Mouse (Mus musculus) CD8-positive naive resting alpha-beta T cell, adult 2 months (primary cell): Measurements from ENCODE around the gene Appbp2.
"Not testable (repeated sequence)": the region's sequence is repeated elsewhere in the genome, so short reads cannot be mapped to it uniquely, and the experiment has no call there.

Experiments used
- DNase-seq, 2 experiments: peaks; one replicate each; pipeline ENCODE4 v3.0.0; 2022; ENCODE audit warnings: low read depth in 2 of 2, low spot score in 2 of 2

Gene Appbp2

DNA sequence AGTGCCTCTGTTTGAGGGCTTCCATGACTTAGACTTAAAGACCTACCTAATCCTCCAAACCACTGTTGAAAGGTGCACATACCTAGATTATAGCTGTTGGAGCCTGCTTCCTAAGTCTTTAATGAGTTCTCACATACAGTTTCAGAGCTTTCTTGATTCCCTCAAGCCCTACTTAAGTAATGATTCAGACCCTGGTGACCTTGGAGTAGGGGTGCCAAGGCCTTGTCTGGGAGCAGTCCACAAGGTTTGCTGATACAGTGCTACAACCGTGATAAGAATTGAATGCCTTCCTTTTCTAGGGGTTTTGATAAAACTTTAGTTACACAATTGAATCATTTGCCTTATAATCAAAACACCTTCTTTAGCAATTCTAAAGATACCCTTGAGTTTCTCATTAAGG, 67.4 kb downstream of the Appbp2 start:
- no peak for DNase-seq

DNA sequence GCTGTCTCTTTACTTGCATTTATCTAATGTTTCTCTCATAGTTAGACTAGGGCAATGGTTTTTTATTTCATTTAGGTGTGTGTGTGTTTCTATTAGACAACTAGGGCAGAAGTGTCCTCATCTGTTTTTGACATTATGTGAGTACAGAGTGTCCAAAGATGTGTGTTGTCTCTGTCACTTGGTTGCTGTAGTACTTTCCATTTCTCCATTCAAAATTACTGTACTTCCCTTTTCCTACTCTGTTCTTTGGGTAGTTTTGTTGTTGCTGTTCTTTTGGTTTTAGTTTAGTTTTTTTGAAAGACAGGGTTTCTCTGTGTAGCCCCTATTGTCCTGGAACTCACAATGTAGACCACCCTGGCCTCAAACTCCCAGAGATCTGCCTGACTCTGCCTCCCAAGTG, 70.6 kb downstream of the Appbp2 start:
- DNase-seq = no peak

DNA sequence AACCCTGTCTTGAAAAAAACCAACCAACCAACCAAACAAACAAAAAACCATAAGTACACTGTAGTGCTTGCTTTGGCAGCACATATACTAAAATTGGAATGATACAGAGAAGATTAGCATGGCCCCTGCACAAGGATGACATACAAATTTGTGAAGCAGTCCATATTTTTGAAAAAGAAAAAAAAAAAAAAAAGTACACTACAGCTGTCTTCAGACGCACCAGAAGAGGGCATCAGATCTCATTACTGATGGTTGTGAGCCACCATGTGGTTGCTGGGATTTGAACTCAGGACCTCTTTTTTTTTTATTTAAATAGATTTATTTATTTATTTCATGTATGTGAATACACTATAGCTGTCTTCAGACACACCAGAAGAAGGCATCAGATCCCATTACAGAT, 71.9 kb downstream of the Appbp2 start:
- not testable (repeated sequence) for DNase-seq

DNA sequence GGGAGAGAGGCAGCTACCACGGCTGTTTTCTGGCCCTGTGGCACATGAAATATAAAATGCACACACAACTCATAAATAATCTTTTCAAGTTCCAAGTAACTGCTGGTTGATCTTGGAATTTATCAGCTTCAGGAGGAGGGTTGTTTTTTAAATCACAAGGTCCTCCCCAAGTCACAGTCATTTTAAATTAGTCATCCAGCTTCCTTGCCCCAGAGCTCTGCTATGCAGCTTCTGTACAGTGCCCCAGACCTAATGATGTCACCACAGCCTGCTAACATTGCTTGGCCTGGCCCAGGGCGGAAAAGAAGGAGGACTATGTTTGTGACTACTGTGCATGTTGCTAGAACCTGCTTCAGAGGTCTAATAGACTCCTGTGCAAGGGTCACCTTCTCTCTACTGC, 77.6 kb downstream of the Appbp2 start:
- DNase-seq = no peak

DNA sequence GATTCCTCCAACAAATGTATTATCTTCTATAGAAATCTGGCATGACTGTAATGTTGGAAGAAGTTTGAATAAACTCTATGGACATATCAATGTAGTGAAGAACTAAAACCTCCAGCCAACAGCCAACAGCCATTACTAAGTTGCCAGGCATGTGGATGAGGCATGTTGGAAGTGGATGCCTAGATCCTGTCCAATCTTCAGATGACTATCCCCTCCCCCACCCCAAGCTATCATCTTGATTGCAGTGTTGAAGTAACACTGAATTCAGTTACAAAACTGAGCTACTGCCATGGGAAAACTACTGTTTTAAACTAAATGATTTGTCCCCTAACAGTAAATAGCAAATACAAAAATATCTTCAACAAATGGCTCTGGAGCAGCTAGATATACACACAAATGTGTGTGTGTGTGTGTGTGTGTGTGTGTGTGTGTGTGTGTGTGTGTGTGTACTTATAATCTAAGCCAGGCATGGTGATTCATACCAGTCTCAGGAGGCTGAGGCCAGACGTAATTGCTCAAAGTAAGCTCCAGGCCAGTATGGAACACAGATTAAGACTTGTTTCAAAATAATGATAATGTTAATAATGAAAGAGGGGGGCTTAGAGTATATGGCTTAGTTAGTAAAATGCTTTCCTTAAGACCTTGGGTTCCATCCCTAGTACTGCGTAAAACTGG, 82.5 kb downstream of the Appbp2 start:
- no peak for DNase-seq

DNA sequence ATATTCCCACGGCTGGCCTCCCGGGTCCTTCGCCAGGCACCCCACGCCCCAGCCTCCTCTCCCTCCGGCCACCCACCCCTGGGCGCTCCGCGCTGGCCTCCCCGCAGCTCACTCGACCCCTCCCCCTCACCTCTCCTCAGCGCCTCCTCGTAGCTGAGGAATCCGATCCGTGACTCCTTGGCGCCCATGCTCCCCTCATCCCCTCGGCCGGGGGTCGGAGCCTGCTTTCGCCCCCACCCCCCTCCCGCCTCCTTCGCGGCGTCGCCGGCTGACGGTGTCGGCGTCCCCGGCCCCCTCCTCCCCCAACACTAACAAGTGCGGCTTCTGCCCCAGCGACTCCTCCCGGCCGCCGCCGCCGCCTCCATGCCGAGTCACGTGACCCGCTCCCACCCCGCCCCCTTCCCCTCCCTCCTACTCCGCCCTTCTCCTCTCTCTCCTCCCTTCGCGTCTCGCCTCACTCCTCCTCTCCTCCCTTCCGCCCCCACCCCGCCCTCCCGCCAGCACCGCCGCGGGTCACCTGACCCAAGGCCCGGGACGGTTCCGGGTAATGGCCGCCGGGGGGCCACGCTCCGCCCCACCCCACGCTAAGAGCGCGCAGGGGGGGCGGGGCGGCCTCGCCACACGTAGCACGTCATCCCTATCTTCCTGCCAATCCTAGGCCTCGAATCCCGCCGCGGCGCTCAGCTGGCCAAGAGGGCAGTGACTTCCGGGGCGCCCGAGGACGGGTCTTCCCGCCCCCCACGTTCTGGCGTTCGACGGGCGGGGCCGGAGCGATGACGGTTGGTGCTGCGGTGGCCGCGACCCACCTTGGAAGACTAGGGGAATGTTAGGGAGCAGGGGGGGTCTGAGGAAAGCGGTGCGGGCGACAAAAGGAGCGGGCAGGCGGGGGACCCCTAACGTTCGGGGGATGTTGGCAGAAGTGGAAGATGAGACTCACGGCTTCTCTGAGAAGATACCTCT, 95.1 kb downstream of the Appbp2 start, which contains the start of gene Usp32:
Gene Usp32, minus strand, starts transcription at position 581 of the 960 bp plus-strand sequence.
- DNase-seq = peak; percentile 92 to 93

DNA sequence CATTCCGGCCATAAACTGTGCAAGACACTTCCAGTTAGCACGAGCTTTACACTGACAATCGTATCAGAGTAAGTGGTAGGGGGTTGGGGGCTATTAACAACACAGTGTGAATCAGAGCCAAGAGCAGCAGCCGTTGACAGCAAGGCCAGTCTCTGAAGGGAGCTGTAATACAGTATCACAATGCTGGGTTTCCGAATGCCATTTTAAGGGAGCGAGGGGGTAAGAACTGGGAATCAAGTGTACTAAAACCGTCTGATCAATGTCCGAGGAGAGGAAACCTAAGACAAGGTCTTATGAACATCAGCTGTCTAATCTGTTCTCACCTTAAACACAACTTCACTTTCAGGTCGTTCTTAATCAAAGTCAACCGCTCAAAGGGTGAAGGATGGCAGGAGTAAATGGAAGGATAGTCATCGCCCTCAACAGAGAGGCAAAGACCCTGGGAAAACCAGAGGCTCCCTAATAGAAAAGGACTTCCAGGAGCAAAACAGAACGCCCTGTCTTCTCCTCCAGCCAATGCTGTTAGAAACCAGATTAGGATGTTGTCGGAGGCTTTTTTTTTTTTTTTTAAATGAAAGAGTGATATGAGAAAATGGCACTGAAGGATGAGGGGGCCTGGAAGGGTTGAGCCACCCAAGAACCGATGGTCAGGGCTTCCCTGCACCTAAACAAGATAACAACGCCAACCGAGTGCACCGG, 96.0 kb downstream of the Appbp2 start:
- no peak for DNase-seq
